Mouse (Mus musculus) liver, adult (tissue): ENCODE results near the gene Lamb3.

Source experiments
- GATA4 ChIP-seq: IDR thresholded peaks from 2 replicates; pipeline ENCODE4 v1.6.1; 2014; ENCODE audit warnings: mild to moderate bottlenecking, low read length; ENCODE audit not compliant: insufficient replicate concordance

Gene Lamb3

DNA sequence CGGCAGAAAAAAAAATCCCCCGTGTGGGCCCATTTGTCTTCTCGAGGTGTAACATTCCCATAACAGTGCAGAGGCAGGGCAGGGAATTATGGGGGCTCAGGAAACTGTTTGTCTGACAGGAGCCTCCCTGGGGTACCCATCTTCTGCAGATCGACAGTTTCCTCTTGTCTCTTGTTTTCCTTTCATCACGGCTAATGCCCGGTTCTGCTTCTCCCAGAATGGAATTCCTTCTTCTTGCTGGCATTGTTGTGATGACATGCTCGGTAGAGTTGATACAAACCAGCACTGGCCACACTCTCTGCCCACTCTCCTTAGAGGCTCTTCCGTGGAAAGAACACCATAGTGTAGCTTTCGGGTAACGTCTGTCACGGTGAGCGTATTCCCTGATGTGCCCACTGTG, 182.5 kb downstream of the Lamb3 start:
- no peak for TF ChIP-seq GATA4

DNA sequence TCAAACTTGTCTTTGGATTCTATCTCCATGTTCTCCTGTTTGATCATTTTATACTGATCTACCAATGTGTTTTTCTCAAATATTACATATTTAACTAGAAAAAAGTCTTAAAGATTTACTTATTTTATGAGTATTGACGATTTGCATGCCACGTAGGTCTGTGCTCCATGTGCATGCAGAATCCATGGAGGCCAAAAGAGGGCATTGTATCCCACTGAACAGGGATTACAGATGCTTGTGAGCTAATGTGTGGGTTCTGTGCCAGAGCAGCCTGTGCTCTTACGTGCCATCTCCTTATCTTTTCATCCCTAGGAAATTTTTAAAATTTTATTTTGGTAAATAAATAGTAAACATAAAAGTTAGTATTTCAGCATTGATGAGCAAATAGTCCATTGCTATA, 184.8 kb downstream of the Lamb3 start:
- TF ChIP-seq GATA4: no peak
